Comparison of ENCODE assay signal across 14 mouse cellular contexts in the genomic region with DNA sequence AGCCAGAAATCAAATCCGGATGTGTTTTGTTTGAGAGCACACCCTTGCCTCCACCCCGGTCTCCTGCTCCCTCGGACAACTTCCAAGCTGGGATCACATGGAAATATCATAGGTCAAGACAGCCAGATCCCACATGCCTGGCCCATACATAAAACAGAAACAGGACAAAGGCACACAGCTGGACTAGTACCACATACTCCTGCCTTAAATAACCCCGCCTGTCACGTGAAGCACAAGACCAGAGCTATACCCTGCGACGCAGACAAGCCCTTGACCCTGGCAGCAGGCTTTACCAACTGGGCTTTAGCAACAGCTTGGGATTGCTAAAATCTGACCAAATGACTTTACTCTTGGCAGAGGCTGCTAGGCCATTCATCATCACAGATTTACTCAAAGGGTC.
DNase-seq lines count a peak whose midpoint lies in the region; ATAC-seq and TF ChIP-seq lines count a peak whose summit lies in the region.
"Had no signal": no experiment of that assay in that cellular context is flagged by ENCODE, and none has a peak within 500 bp of the region (broad histone marks: within the 10 kb centered on the region; RNA-seq: fewer than 3 reads in every experiment).

No protein-coding gene starts in this region.

- peak; percentile 69 to 72 for DNase-seq in heart, adult 18-20 months
- DNase-seq in heart, postnatal 4 days: no peak
- peak; percentile 22 for DNase-seq in adrenal gland, postnatal 25 days
- no peak for DNase-seq in heart, postnatal 0 days (ENCODE audit: low spot score)
- peak; percentile 48 to 65 for DNase-seq in kidney, postnatal 25 days
- no peak for DNase-seq in thymus, adult 18-20 months
- DNase-seq in thymus, postnatal 14 days: no peak
- no peak for DNase-seq in layer of hippocampus, postnatal 25 days (ENCODE audit: extremely low spot score in 1 of 2, low spot score in 1 of 2)
- DNase-seq: B cell, adult 2 months; cerebellum, adult 2 months had no signal

- WGBS in heart, postnatal 0 days: 35% methylated on average over 7 of the region's 7 CpGs

- no peaks in the 10 kb centered on the region for H3K36me3 ChIP-seq in heart, postnatal 0 days (replicated peaks; ENCODE audit: control insufficient read depth, insufficient read depth, low read length)
- H3K36me3 ChIP-seq: forebrain, embryonic 12.5 days; midbrain, embryonic 10.5 days had no signal

- H3K4me2 ChIP-seq in heart, postnatal 0 days (ENCODE audit: low read depth, low read length): no peak overlapping the region

- no peaks in the 10 kb centered on the region for H3K27me3 ChIP-seq in heart, postnatal 0 days (ENCODE audit: control insufficient read depth, insufficient read depth, low read length)

- H3K4me1 ChIP-seq in heart, postnatal 0 days (ENCODE audit: control insufficient read depth, insufficient read depth): peaks cover 25% of the 10 kb centered on the region

- peak; percentile 61 for ATAC-seq in heart, postnatal 0 days (ENCODE audit: insufficient read depth, low read depth)
- ATAC-seq: inflammation-experienced regulatory T-cells, adult 6 months had no signal

- H3K9me3 ChIP-seq in heart, postnatal 0 days (replicated peaks; ENCODE audit: control insufficient read depth, low read length): peaks cover 4% of the 10 kb centered on the region; the same call in 1 of the 2 replicates
- H3K9me3 ChIP-seq: midbrain, embryonic 10.5 days had no signal

- TF ChIP-seq CTCF in heart, postnatal 0 days (IDR thresholded peaks at IDR 0.05; ENCODE audit: low read depth): no peak

- H3K27ac ChIP-seq in heart, postnatal 0 days (ENCODE audit: low read depth): no peak overlapping the region
- H3K27ac ChIP-seq: forebrain, embryonic 12.5 days; liver, embryonic 14.5 days had no signal

- TF ChIP-seq EP300 in heart, postnatal 0 days (IDR thresholded peaks at IDR 0.05; ENCODE audit: low read depth): no peak

- H3K9ac ChIP-seq in heart, postnatal 0 days (replicated peaks; ENCODE audit: low read depth, low read length): no peak overlapping the region; the same call in 1 of the 2 replicates
- H3K9ac ChIP-seq: forebrain, embryonic 12.5 days; liver, embryonic 14.5 days had no signal

- H3K4me3 ChIP-seq in heart, postnatal 0 days (ENCODE audit: low read depth, low read length): no peak overlapping the region
- H3K4me3 ChIP-seq: forebrain, embryonic 12.5 days; midbrain, embryonic 10.5 days had no signal

Comparison
In these comparisons a context has a peak if more than half of its experiments do, and no peak if none do; other contexts are left out.
1. DNase-seq: peak in heart, adult 18-20 months (2 of 2), adrenal gland, postnatal 25 days (single experiment) and kidney, postnatal 25 days (2 of 2); none in heart, postnatal 4 days (single experiment), heart, postnatal 0 days (single experiment), thymus, adult 18-20 months (0 of 2), thymus, postnatal 14 days (single experiment) and layer of hippocampus, postnatal 25 days (0 of 2).